Mouse (Mus musculus): ENCODE measurements around the gene Gm44511.
A peak's percentile ranks its signal among the peaks of the same experiment; 100 is the strongest.
"Not testable (repeated sequence)": the region's sequence is repeated elsewhere in the genome, so short reads cannot be mapped to it uniquely, and the experiment has no call there.

Gene Gm44511

DNA sequence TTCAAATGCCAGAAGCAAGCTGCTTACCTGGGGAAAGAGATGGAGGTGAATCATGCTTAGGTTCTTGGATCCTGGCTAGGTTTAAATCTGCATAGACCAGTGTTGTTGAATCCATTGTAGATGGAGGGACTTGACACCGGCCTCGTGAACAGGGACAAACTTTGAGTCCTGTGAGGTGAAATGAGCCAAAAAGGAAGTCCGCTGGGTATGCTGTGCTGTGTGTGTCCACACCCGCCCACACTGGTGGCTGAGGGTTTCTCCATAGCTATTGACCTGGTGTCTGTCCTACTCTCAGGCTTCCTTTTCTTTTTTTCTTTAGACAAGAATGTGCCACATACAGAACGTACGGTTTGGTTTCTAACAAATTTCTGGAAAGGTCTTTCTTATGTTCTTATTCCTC lies at the start of gene Gm44511, which contains the start of gene Klrb1b:
Gene Gm44511, minus strand, starts transcription at position 184 of the 400 bp plus-strand sequence.
Gene Klrb1b, minus strand, starts transcription at position 200 of the 400 bp plus-strand sequence.
- DNase-seq: no peak

DNA sequence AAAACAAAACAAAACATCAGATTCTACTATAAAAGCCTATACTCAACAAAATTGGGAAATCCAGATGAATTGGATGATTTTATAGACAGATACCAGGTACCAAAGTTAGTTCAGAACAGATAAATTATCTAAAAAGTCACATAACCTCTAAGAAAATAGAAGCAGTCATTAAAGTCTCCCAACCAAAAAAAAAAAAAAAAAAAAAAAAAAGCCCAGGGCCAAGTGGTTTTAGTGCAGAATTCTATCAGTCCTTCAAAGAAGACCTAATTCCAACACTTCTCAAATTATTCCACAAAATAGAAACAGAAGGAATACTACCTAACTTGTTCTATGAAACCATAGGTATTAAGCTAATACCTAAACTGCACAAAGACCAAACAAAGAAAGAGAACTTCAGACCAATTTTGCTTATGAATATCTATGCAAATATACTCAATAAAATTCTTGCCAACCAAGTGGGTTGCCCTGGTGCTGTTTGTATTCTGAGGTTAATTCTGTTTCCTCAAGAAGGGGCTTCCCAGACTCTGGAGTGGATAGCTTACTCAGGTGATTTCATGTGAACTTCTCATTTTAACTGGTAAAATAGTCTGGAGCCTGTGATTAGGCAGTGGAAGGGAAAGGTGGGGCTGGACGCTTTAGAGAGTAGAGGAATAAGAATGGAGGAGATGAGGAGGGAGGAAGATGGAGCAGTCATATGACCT lies 45.9 kb upstream of the Gm44511 start:
- no peak for DNase-seq

DNA sequence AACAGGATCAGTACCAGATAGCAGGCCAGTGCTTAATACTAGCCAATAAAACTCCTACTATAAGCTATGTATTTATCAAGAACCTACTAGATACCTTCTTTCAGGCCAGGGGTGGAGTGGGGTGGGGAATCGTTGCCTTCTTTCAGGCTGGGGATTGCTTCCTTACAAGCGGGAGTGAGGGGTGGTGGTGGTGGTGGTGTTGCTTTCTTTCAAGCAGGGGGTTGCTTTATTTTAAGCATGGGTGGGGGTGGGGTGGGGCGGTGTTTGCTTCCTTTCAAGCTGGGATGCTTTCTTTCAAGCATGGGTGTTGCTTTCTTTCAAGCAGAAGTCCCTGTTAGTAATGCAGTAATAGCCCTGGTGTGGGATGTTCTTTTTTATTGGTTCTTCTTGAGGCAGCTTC lies 42.7 kb upstream of the Gm44511 start:
- DNase-seq: no peak

DNA sequence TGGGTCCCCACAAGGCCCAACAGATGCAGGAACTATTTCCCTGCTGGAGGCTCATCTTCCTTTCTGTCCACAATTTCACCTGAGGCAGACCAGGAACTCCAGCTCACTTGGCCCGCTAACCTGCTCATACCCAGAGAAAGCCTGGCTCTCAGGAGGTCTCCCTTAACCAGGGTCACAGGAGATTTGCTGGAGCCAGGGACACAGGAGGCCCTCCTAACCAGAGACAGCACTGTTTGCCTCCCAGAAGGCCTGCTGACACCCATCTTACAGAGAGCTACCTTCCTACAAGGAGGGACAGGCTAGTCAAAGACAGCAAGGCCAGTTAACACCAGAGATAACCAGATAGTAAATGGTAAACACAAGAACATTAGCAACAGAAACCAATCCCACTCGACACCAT lies 31.9 kb upstream of the Gm44511 start:
- no peak for DNase-seq

DNA sequence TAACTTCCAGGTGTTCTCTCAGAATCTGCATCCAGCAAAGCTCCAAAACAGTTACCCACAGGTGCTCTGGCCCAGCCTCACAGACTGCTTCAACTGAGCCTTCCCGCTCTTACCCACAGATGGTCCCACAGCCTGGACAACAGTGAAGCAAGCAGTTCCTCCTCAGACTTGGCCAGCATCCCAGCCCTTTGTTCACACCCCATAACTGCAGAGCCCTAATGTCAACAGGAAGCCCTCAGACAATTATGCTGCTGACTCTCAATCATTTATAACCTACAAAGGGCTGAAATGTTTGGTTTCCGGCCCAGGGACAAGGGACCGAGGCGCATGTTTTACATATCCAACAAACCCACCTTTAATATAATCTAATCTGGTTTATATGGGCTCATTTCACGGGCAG lies 30.1 kb upstream of the Gm44511 start:
- peak; percentile 40 for DNase-seq

DNA sequence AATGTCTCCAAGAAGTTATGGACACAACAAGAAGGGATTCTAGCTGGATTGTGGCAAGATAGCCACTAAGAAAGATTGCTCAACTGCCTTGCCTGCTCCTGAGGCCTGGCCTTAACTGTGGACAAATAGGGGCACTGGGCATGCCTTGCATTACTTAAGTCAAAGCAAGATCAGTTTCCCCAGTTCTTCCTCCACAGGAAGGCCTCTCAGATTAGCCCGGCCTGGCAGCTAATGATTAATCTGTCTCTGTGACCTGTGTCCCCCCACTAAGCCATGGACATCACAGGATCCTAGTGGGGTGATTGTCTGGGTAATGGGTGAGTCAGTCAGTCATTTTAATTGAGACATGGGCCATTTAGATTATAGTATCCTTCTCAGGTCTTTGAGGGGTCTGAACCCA lies 29.4 kb upstream of the Gm44511 start:
- DNase-seq: no peak

DNA sequence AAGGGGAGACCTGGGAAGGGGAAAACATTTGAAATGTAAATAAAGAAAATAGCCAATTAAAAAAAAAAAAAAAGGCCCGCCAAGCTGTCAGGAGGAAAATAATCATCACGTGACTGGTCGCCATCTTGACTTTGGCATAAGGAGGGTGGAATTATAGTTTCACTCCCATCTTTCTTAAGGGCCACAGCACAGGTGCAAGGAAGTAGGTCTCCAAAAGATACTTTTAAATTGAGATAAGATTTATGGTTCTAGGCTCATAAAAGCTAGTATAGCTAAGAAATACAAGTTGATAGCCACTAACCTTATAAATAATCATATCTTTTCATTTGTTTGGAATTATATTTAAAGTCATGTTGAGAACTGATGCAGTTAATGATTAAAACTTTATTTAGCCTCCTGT lies 28.8 kb upstream of the Gm44511 start:
- DNase-seq: no peak

DNA sequence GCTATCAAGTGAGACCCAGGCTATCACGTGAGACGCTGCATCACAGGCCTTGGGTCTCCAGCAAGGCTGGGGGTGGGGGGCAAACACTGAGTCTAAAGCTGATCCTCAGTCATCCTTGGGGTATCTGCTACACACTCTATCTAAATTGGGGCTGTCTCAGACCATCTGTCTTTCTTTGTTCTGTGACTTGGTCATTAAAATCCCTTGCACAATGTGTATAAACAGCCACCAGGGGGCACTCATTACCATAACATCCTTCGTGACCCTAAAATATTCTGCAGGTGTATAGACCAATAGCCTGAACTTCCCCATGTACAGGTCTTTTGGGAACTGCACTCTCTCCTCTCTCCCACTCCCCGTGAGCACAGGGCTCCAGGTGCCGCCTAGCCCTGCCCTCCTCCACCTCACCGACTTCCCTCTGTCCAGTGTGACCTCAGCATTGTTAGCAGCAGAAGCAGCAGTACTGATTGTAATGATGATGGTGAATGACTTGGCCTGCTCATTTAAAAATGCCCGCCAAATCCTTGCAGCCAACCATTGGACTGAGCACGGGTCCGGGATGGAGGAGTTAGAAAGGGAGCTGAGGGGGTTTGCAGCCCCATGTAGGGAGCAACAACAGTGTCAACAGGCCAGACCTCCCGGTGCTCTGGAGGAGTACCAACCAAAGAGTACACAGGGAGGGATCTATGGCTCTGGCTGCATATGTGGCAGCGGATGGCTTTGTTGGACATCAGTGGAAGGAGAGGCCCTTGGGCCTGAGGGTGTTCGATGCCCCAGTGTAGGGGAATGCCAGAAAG lies 28.1 kb upstream of the Gm44511 start:
- peak; percentile 35 for DNase-seq

DNA sequence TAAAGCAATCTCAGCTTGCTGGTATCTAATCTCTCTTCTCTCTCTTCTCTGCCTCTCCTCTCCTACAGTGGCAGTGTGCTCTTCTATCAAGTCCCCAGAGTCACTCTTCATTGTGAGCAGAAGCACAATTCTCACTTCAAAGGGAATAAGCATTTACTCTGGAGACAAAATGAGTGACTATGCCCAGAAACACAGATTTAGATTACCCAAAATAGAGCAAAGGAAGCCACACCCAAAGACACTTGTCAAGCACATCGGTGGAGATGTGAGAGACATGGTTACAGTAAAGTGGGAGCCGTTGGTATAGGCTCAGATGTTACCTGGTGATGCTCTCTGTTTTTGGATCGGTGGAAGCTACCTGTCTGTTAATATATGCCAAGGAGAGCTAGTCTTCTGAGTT lies 26.7 kb upstream of the Gm44511 start:
- DNase-seq: no peak

DNA sequence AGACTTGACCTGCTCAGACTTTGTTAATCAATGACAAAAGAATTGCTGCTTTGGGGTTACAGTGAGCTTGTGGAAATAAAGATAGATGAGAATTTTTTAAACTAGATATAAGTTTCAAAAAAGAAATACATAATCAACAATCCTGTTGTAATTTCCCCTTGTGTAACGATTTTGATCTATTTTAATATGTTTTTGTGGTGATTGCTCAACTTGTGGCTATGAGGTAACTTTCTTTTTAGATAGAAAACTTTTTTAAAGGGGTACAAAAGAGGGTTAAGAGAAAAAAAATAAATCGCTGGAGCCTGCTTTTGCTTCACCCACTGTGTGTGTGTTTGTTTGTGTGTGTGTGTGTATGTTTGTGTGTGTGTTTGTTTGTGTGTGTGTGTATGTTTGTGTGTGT lies 25.0 kb upstream of the Gm44511 start:
- DNase-seq: no peak

DNA sequence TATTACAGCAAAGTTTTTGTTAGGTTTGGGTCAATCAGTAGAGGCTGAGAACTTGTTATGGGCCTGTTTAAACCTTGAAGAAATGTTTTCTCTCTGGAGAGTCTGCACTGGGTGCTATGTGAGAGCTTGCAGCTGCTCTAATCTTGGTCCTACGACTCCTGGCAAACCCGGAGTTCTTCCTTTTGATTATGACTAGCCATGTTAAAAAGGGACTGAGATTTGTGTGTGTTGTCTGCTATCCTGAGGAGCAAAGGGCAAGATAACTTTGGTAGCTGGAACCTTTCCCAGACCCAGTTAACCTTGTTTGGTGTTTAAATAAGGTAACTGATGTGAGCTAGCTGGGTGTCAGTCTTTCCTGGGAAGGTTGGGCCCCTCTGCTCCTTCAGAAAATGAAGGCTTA lies 24.6 kb upstream of the Gm44511 start:
- DNase-seq: no peak

DNA sequence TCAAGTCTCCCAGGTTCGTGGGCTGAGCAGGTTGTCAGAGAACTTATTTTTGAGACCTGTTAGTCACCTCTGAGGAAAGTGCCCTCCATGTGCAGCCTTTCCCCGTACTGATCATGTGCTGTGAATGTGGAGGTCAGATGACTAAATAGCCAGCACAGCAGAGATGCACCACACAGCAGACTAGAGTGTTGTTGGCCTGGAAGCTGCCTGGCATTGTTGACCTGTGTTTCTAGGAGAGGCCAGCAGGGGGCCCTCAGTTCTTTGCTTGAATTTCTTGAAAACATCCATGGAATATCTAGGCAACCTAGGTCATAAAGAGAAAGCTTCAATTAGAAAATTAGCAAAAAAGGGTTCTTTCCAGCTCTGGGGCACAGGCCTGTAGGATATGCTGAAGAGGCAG lies 23.8 kb upstream of the Gm44511 start:
- DNase-seq: peak; percentile 14

DNA sequence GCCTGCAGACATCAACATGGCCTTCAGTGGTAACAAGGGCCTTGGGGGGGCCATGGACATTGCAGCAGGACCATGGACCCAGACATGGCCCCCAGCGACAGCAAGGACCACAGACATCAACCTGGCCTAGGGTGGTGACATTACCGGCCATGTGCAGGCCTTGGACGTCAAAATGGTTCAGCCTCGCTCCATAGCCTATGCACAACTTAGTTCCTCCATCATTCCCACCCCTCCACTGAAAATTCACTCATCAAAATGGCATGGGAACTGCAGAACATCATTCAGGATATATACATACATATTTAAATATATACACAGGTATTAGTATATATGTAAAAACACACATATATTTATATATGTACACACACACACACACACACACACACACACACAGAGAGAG lies 21.3 kb upstream of the Gm44511 start:
- DNase-seq: no peak

DNA sequence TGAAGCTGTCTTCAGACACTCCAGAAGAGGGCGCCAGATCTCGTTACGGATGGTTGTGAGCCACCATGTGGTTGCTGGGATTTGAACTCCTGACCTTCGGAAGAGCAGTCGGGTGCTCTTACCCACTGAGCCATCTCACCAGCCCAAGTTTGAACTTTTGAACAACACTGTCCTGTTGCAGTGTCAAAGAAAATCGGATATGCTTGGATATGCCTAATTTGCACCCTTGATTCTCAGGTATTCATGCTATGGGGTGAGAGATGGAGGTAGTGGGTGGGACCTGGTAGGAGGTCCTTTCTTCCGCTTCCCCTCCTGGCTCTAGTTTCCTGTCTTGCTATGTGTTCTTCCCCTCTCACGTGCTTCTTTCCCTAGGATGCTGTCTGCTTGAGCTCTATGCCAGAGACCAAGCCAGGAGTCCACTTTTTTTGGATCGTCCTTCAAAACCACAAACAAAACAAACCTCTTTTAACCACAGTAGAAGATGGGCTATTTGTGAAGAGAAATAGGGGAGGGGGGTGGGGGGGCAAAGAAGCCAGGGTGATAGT lies 20.0 kb upstream of the Gm44511 start:
- DNase-seq: no peak

DNA sequence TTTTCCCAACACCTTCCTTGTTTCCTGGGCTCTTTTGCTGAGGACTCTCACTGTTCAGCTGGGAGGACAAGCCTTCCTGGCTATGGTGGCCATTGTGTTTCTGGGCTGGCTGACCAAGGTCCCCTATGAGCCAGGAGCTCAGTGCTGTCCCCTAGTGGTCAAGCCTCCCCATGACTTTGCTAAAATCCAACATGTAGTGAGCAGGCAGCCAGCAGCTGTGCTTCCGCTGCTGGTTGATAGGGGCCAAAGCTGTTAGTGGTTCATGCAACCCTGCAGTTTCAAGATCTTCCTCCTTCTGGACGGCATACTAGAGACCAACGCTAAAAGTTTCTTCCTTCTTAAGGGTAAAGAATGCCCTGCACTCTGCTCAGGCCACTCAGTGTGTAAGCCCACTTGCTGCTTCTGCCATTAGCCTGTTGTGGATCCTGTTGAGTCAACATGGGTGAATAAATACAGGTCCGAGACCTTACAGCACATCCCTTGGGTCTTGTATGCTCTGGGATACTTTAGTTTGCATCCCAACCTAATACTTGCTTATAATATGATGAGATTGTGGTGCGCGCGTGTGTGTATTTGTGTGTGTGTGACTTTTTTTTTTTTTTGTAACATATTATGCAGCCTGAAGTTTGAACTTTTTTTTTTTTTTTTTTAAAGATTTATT lies 19.3 kb upstream of the Gm44511 start:
- peak; percentile 77 for DNase-seq

DNA sequence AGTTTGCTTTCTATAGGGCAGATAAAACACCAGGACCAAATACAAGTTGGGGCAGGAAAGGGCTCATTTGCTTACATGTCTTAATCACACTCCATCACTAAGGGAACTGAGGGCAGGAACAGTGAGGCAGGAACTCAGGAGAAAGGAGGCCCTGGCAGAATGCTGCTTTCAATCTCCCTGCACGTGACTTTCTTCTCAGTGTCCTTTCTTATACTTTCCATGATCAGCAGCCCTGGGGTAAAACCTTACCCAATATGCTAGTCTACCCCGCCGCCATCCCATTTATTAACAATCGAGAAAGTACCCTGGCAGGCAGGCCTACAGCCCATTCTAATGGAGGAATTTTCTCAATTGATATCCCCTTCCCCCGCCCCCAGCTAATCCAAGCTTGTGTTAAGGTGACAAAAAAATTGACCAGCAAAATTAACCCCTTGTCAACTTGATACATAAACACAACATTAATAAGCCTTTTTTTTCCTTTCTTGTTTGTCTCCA lies 18.5 kb upstream of the Gm44511 start:
- peak; percentile 15 for DNase-seq

DNA sequence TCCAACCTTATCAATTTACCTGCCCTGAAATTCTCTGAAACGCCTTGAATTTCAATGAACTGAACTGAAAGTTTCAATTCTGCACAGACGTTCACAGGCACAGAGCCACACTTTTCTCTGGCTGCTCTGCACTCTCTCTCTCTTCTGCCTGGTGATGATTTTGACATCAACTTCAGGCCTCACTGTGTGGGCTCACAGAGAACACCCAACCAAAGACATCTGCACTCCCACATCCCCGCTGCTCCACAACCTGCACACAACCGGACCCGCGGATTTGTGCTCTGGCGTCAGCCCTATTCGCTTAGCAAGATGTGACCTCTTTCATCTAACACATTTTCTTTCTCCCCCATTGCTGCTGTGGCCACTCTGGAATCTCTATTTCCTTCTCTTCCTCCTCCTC lies 18.0 kb upstream of the Gm44511 start:
- DNase-seq: peak; percentile 17

DNA sequence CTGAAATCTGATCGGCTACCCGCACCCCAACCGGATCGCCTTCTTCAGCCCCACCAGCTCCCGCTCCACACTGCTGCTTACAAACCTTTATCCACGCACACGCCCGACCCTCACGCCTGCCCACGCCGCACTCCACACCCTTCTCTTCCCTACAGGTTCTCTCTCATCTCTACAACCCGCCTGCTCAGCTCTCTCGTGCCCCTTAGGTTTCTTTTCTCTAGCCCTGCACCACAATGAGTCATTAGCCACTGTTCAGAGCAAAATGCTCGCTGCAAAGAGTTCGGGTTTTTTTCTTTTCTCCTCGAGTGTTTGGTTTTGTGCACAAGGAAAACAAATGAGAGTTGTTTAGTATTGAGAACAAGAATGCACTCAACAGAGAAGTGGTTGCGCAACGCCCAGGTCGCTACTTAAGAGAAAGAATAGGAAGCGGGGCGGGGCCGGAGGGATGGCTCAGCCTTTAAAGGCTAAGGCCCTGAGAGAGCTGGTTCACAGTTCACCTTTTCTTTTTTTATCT lies 17.4 kb upstream of the Gm44511 start:
- DNase-seq: no peak

DNA sequence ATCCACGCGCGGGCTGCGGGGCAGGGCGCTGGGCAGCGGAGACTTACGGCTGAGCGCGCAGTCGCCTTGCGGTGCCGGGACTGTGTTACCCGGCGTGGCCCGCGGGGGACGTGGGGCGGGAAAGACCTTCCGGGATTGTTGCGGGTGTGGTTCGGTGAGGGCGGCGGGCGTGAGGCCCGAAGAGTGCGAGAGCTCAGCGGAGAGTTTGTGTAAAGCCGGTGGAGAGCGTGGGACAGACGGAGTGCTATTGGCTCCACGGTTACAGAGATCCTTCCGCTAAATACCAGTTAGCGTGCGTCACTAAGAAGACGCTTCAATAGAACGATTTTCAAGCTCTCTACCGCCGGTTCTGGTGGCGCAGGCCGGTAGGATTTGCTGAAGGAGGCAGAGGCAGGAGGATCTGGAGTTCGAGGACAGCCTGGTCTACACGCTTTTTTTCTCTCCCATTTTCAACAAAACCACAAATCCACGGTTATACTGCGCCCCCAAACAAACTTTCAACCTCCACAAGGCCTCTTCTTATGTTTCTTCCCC lies 16.9 kb upstream of the Gm44511 start:
- peak; percentile 92 for DNase-seq

DNA sequence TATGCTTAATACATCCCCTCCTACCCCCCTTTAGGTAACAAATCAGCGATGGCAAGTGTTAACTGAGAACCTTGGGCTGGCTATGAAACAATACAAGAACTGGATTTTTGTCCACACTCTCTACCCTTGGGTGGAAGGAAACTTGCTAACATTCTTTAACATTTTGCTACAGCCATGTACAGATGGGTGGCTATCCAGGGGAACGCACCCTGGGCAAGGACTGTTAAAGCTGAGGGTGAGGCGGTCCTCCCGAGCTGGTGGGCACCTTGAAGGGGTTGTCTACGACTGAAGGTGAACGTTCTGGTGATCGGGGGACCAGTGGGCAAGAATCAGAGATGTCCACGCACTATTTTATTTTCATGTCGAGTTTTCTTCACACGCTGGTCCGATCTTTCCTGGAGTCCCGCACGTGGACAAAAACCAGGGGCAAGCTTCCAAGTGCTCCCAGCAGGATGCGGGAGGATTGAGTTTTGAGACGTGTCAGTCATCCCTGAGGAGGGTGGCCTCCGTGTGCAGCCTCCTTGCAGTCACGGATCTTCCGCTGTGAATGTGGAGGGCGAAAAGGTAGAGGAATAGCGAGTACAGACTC lies 16.3 kb upstream of the Gm44511 start:
- no peak for DNase-seq

DNA sequence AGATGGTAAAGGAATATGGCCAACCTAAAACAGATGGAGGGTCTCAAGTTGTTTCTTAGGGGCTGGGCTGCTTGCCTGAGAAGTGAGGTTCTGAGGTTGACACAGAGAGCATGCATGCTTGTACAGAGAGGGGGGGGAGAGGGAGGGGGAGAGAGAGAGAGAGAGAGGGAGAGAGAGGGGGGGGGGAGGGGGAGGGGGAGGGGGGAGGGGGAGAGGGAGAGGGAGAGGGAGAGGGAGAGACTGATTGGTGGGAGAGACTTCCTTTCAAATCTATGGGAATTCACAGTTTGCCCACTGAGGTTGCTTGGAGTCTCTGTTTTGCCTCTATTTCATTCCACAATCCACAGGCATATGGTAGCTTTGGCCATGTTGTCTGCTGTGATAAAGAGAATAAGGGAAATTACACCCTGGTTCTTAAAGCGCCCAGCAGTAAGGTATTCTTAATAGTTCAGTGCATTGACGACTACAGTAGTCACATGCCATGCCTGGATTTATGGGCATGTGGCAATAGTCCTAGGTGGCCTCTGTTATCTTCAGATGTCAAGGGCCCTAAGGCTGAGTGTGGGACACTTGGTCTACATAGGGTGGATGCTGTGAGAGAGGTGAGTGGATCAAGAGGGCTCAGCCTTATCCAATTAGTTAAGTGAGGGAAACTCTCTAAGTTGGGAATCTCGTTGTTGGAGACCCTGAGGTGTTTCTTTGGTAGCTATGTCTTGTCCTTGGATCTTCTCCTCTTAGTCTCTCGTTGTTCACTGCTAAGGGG lies 15.4 kb upstream of the Gm44511 start:
- DNase-seq: no peak

DNA sequence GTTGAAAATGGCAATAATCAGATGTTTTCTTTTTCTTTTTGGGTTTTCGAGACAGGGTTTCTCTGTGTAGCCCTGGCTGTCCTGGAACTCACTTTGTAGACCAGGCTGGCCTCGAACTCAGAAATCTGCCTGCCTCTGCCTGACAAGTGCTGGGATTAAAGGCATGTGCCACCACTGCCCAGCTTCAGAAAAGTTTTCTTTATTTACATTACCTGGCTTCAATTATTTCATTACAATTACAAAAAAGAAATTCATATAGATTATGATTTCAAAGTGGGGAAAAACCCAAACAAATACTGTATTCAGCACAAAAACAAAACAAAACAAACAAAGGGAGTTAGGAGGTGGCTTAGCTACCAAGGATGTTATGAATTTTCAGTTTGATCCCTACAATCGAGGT lies 14.6 kb upstream of the Gm44511 start:
- DNase-seq: not testable (repeated sequence)
